Mouse (Mus musculus): ENCODE measurements around the gene Ece1.

DNA sequence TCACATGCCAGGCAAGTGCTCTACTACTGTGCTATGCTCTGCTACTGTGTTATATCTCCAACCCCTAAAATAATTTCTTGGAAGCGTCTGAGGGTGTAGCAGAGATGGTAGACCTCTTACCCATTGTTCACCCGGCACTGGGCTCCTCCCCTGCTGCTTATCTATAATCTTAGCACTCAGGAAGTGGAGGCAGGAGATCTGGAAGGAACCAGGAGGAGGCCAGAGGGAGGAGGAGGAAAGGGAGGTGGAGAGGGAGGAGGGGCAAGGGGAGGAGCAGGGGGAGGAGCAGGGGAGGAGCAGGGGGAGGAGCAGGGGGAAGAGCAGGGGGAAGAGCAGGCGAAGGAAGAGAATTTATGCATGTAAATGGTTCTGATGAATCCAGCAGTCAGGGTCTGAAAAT, 41.3 kb upstream of the Ece1 start:
- TF ChIP-seq CTCF (IDR thresholded peaks at IDR 0.05; ENCODE audit: control insufficient read depth, insufficient read depth, insufficient replicate concordance, low read depth, low read length) (no peak), POLR2A (IDR thresholded peaks at IDR 0.05; ENCODE audit: control insufficient read depth, low read depth, low read length) (no peak)

Measured in testis, adult 2 months (tissue).